Mouse (Mus musculus) G1E (cell line): ENCODE measurements around the gene Rbl2.

Experiments used
- CTCF ChIP-seq: IDR thresholded peaks from 2 replicates; pipeline ENCODE4 v1.5.1; 2012; ENCODE audit warnings: low read depth, low read length, inconsistent platforms, mixed read lengths
- TAL1 ChIP-seq: conservative IDR thresholded peaks from 2 replicates; pipeline ENCODE4 v1.6.1; 2012; ENCODE audit warnings: low read depth, low read length, inconsistent platforms, mixed read lengths

DNA sequence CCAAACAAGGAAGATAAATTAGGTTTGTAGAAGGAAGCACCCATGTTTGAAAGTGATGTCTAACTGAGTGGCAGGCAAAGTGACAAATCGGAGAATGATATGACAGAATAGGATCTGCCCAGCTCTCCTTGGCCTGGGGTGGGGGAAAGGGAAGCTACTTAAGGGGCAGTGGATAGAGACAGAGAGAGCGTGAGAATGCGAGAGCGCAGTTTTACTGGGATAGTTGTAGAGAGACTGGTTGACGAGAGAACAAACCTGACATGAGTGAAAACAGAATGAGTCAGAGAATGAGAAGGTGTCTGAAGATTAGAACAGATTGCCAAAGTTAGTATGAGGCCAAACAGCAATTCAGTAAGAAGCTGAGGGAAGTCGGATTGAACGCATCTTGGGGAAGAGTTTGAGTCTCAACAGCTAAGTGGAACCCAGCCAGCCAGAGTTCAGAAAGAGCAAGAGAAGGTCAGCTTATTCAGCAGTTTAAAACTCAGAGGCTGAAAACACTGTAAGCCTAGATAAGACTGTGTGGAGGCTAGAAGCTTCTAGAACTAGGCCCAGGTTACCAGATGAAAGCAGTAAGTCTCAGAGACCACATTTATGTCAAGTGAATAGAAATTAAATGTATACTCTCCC lies 9.9 kb upstream of the Rbl2 start:
- TF ChIP-seq CTCF (no peak), TAL1 (no peak)
